Mouse (Mus musculus): ENCODE results near the gene Pcgf2. TPM values are rescaled to one million over a fixed set of nuclear protein-coding genes. Genes with fewer than 3 reads are reported as not detected.
A peak's percentile ranks its signal among the peaks of the same experiment; 100 is the strongest.

The Pcgf2 gene
- polyA plus RNA-seq, 1 experiment = 175 TPM

DNA sequence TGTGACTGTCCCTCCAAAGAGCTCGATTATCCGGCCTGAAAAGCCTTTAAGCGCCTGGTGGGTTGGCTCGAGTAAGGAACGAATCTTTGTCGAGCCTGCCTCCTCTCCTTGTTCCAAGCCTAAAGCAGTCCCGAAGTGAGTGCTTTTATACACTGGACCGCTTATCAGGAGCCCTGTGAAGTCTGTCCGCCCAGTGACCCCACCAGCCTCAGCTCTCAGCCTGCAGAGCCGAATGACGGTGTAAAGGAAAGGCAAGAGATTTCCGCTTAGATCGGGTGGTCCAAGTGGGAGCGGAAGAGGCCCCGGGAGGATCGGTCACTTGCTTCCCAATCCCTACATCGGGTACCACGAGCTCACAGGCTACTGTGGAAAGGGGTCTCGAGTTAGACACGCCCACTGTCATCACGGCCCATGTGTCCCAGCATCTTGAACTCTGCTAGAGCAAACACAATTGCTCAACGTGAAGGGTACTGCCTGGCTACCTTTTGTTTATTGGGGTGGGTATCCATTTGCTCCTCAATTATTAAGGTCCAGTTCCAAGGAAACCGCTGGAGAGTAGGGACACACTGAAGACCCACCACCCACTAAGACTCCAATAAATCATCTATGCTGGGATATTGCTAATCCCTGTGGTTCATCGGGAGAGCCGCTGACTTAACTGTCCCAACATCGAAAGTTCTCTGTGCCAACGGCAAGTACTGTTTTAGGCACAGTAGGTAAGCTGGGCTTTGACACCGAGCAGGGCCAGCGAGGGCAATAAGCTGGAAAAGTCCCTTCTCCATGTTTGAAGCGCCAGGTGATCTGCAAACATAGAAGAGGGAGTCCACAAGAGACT is 666 bp upstream of the Pcgf2 start:
- no peak for TF ChIP-seq CTCF (IDR thresholded peaks at IDR 0.05; ENCODE audit: borderline replicate concordance, extremely low read depth, insufficient read depth, insufficient read length)
- no peak for TF ChIP-seq POLR2A (IDR thresholded peaks at IDR 0.05; ENCODE audit: borderline replicate concordance, extremely low read depth, insufficient read depth, insufficient read length, poor library complexity, severe bottlenecking)
- DNase-seq (ENCODE audit: low read depth) = peak; percentile 66

DNA sequence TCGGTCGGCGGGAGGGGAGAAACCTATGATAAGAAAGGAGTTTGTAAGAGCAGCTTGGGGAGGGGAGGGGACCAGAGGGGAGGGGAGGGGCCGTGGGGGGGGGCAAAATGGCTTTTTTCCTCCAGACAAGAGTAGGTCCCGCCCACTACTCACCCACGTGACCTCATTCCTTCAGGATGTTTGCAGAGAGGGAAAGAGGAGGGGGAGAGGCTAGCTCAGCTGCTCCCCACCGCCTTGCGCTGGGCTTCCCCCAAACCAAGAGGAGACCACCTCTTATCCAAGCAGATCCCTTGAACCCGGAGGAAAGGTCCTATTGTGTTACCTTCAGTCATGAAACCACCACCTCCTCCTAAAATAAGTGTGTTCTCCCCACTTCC is 683 bp downstream of the Pcgf2 start:
- peak; percentile 99 for DNase-seq (ENCODE audit: low read depth)
- no peak for TF ChIP-seq CTCF (IDR thresholded peaks at IDR 0.05; ENCODE audit: borderline replicate concordance, extremely low read depth, insufficient read depth, insufficient read length)
- TF ChIP-seq POLR2A (IDR thresholded peaks at IDR 0.05; ENCODE audit: borderline replicate concordance, extremely low read depth, insufficient read depth, insufficient read length, poor library complexity, severe bottlenecking) = peak; percentile 65; the same call in 1 of the 2 replicates

DNA sequence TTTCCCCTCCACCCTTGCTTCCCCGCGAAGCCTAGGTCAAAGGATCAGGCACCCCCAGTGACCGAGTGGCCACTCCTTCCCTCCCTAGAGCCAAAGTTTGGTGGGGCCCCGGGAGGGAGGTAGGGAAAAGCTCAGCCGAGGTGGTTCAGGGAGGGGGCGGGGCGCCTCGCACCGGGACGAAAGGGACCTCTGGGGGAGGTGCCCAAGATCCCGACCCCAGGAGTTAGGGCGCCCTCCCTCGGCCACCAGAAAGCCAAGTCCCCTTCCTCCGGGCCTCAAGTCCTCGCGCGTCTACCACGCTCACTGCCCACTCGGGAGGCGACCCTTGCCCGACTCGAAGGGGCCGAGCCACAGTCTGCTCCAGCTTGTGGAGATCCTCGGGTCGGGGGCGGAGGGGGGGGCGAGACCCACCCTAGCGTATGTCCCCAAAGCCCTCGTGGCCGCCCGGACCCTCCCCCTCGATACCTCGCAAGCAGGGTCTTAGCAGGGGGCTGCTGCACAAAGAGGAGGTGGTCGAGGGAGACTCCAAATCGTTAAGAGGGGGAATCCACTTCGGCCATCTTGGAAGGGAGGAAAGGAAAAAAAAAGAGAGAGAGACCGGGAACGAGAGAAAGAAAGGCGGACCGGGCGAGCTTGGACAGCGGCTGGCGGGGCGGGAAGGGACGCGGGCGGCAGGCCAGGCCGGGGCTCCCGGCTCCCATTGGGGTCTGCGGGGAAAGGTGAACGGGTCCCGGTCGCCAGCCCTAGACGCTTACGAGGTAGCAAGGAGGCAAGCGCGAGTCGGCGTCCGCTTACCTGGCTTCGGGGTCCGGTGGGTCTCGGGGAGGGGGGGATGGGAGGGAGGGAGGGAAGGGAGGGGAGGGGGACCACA is 1.3 kb downstream of the Pcgf2 start:
- TF ChIP-seq POLR2A (IDR thresholded peaks at IDR 0.05; ENCODE audit: borderline replicate concordance, extremely low read depth, insufficient read depth, insufficient read length, poor library complexity, severe bottlenecking) (no peak; the same call in 1 of the 2 replicates), CTCF (IDR thresholded peaks at IDR 0.05; ENCODE audit: borderline replicate concordance, extremely low read depth, insufficient read depth, insufficient read length) (peak; percentile 40; the same call in 1 of the 2 replicates)
- DNase-seq (ENCODE audit: low read depth) = peak; percentile 86

DNA sequence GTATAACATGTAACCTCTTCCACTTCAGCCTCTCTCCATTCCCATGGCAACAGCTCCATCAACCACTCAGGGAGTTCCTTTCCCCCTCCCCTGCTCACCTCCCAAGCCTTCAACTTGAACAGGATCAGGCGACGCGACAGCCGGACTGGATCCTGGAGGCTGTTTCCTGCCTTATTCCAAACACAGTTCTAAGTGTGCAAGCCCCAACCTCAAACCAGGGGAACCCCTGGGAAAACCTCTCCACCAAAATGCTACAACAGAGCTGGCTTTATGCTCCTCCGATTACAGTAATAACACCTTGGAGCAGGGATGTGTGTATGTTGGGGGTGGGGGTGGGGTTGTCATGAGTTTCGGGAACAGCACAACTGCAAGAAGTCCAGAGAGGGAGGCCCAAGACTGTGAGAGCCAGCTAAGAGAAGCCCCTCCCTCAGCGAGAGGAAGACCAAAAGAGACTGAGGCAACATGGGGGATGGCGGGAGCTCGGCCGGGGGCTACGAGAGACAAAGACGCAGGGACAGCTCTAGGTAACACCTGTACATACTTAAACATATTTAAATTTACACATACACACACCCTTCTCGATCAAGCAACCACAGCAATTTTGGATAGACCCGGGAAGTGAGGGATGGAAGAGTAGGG is 2.3 kb downstream of the Pcgf2 start:
- peak; percentile 72 for DNase-seq (ENCODE audit: low read depth)
- TF ChIP-seq CTCF (IDR thresholded peaks at IDR 0.05; ENCODE audit: borderline replicate concordance, extremely low read depth, insufficient read depth, insufficient read length) (no peak), POLR2A (IDR thresholded peaks at IDR 0.05; ENCODE audit: borderline replicate concordance, extremely low read depth, insufficient read depth, insufficient read length, poor library complexity, severe bottlenecking) (no peak)

DNA sequence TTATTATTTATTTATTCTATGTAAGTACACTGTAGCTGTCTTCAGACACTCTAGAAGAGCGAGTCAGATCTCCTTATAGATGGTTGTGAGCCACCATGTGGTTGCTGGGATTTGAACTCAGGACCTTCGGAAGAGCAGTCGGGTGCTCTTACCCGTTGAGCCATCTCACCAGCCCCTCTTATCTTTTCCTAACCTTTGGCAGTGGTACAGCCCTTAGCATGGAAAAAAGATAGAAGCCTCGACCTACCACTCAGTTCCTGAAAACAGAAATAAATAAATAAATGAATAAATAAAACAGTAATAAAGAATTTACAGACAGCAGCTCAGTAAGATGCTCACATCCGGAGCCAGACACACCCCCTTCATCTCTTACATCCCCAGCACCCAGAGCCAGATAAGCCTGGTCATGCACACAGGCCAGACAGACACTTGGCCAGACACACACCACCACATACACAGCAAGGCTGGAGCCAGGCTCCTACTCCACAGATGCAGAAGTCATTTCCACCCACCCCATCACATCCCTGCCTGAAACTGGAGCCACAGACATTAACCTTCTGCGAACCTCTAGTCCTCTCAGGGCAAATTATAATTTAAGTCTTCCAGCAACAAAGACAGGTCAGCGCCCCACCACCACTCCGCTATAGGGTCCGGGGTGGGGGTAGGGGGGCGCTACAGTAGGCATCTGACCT is 3.0 kb downstream of the Pcgf2 start:
- TF ChIP-seq POLR2A (IDR thresholded peaks at IDR 0.05; ENCODE audit: borderline replicate concordance, extremely low read depth, insufficient read depth, insufficient read length, poor library complexity, severe bottlenecking) = no peak
- no peak for DNase-seq (ENCODE audit: low read depth)

DNA sequence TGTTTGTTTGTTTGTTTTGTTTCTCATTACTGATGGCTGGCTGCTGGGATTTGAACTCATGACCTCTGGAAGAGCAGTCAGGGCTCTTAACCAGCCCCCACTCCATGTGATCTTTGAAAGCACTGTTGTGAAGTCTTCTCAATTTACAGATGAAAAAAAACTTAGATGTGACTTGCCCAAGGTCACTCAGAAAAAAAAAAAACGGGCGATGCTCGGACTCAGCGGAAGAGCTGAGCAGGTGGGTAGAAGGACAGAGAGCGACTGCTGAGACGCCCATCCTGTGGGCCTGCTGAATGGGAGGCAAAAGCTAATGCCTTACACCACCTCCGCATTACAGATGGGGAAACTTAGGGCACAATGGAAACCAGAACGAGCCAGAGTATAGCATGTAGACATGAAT is 3.6 kb downstream of the Pcgf2 start:
- no peak for TF ChIP-seq POLR2A (IDR thresholded peaks at IDR 0.05; ENCODE audit: borderline replicate concordance, extremely low read depth, insufficient read depth, insufficient read length, poor library complexity, severe bottlenecking)
- no peak for DNase-seq (ENCODE audit: low read depth)

DNA sequence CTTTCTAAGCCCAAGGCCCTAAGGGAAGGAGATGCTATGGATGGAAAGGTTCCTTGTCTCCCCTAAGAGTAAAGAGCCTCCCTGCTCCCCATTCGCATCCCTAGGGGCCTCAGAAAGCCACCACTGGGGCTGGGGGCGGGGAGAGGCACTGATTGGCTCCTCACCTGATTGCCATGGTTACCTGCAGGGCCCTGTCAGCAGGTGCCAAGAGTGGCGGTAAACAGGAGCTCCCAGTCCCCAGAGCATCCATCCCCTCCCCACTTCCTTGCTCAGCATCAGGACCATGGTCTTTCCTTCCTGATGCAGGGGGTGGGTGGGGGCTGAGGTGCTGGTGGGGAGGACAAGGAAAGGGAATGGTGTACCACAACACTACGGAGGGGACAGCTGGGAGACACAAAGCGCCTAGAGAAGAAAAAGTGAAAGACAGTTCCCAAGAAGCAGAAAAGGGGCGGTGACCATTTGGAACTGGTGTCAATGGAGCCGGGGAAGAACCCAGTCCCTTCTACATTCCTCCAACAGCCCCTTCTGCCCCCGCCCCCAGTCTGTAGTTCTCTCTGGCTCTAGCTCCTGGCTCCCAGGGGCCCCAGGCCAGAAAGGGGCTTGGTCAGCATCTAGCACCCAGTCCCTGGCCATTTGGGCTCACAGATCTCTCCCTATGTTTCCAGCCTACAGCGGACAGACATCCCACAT is 4.4 kb downstream of the Pcgf2 start:
- peak; percentile 74 for DNase-seq (ENCODE audit: low read depth)
- TF ChIP-seq CTCF (IDR thresholded peaks at IDR 0.05; ENCODE audit: borderline replicate concordance, extremely low read depth, insufficient read depth, insufficient read length) (no peak), POLR2A (IDR thresholded peaks at IDR 0.05; ENCODE audit: borderline replicate concordance, extremely low read depth, insufficient read depth, insufficient read length, poor library complexity, severe bottlenecking) (no peak)

DNA sequence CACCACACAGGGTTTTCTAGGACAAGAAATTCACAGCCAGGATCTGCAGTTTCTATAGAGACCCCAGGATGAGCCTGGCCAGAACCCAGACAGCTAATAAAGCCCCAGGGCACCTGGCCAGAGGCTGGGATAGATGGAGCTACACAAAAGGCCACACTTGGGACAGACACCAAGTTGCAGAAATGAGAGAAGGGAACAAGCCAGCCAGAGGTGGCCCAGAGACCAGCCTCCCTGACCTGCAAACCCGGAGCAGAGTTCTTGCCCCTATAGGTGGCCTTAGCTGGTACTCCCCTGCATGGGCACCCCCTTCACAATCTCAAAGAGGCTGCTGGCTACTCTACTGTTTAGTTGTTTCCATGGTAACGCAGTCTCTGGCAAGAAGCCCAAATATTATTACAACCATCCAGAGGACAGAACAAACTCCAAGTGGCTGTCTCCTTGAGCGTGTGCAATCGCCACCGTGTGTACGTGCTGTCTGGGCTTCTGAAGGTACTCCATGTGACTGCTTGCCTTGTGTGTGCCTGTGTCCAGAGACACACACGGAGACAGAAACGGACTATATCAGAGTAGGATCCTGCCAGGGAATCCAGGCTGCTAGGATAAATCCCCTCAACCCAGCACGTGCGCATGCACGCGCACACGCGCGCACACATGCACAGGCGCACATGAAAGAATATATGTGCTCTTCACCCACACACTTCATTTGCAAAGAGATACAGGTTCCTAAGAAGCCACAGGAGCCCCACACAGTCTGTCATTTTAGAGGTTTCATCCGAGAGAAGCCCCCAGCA is 5.2 kb downstream of the Pcgf2 start:
- TF ChIP-seq CTCF (IDR thresholded peaks at IDR 0.05; ENCODE audit: borderline replicate concordance, extremely low read depth, insufficient read depth, insufficient read length) (no peak), POLR2A (IDR thresholded peaks at IDR 0.05; ENCODE audit: borderline replicate concordance, extremely low read depth, insufficient read depth, insufficient read length, poor library complexity, severe bottlenecking) (no peak)
- DNase-seq (ENCODE audit: low read depth) = peak; percentile 91

DNA sequence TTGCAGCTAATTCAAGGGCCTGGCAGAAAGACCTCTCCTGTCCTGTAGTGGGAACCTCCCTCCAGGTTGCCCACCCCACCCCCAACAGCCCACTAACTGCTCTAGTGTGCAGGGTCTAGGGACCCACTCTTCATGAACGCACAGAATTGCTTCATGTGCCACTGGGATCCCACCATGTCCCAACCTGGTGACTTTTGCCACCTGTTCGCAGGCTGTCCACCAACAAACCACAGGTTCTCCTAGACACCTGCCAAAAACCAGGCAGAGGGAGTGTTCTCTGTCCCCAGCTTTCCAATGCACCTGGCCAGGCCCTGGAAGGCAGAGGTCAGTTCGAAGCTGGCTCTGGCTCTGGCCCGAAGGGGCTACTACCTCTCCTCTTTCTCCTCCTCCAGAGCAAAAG is 5.9 kb downstream of the Pcgf2 start:
- TF ChIP-seq CTCF (IDR thresholded peaks at IDR 0.05; ENCODE audit: borderline replicate concordance, extremely low read depth, insufficient read depth, insufficient read length) (no peak), POLR2A (IDR thresholded peaks at IDR 0.05; ENCODE audit: borderline replicate concordance, extremely low read depth, insufficient read depth, insufficient read length, poor library complexity, severe bottlenecking) (no peak)
- no peak for DNase-seq (ENCODE audit: low read depth)

DNA sequence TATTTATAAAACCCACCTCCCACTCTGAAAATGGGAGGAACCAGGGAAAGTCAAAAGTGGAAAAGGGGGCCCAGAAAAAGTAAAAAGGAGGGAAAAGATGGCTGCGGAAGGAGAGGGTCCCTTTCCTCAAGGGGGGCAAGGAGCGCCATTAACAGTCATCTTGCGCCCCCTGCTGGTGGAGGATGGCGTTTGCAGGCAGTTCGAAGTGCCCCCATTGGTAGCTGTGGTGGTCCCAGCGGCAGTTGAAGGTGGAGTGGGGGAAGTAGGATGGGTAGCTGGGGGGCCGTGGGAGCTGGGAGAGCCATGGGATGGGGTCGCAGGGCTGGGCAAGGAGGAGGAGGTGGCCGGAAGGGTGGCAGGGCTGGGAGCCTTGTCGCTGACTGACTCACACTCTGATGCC is 10.4 kb downstream of the Pcgf2 start:
- TF ChIP-seq CTCF (IDR thresholded peaks at IDR 0.05; ENCODE audit: borderline replicate concordance, extremely low read depth, insufficient read depth, insufficient read length) (peak; percentile 96), POLR2A (IDR thresholded peaks at IDR 0.05; ENCODE audit: borderline replicate concordance, extremely low read depth, insufficient read depth, insufficient read length, poor library complexity, severe bottlenecking) (no peak)
- DNase-seq (ENCODE audit: low read depth) = peak; percentile 75
